Comparison of ENCODE assay signal across 8 mouse cellular contexts in genomic region chr17:68004581-68005330, GRCm38 (mm10). TPM values are rescaled to one million over a fixed set of nuclear protein-coding genes. Genes with fewer than 3 reads are reported as not detected.
DNase-seq lines count a peak whose midpoint lies in the region; ATAC-seq lines count a peak whose summit lies in the region.

No protein-coding gene starts in this region.

- H3K4me3 ChIP-seq in kidney, embryonic 15.5 days (replicated peaks), result peak overlapping the region; percentile 85
- H3K4me3 ChIP-seq in forebrain, embryonic 14.5 days (ENCODE audit: low read depth, low read length), result peak overlapping the region; percentile 67
- H3K4me3 ChIP-seq in liver, embryonic 13.5 days (replicated peaks), result peak overlapping the region; percentile 63

- H3K36me3 ChIP-seq in kidney, embryonic 15.5 days, result no peaks in the 10 kb centered on the region
- no peaks in the 10 kb centered on the region for H3K36me3 ChIP-seq in forebrain, embryonic 14.5 days (ENCODE audit: control insufficient read depth, insufficient read depth, low read length)
- H3K36me3 ChIP-seq in liver, embryonic 13.5 days, result no peaks in the 10 kb centered on the region

- no peak for DNase-seq in kidney, adult 9 months
- DNase-seq in forebrain, embryonic 14.5 days (ENCODE audit: low spot score), result peak; percentile 45
- no peak for DNase-seq in liver, embryonic 13.5 days
- peak; percentile 52 for DNase-seq in neural tube, embryonic 10.5 days (ENCODE audit: extremely low spot score, low spot score)
- no peak for DNase-seq in cerebellum, postnatal 4 days (ENCODE audit: low spot score in 2 of 2)
- no peak for DNase-seq in layer of hippocampus, adult 9-11 months
- no peak for DNase-seq in urinary bladder, postnatal 4 days (ENCODE audit: low spot score in 2 of 2)

- H3K4me2 ChIP-seq in kidney, embryonic 15.5 days, result peak overlapping the region; percentile 77
- H3K4me2 ChIP-seq in forebrain, embryonic 14.5 days (ENCODE audit: low read length), result peak overlapping the region; percentile 79
- H3K4me2 ChIP-seq in liver, embryonic 13.5 days, result peak overlapping the region; percentile 83

- peaks cover 34% of the 10 kb centered on the region for H3K4me1 ChIP-seq in kidney, embryonic 15.5 days
- H3K4me1 ChIP-seq in forebrain, embryonic 14.5 days (ENCODE audit: control insufficient read depth, insufficient read depth, low read length), result peaks cover 5% of the 10 kb centered on the region; the same call in 1 of the 2 replicates
- H3K4me1 ChIP-seq in liver, embryonic 13.5 days (replicated peaks), result peaks cover 17% of the 10 kb centered on the region

- under 1% methylated on average over 10 of the region's 10 CpGs for WGBS in kidney, embryonic 15.5 days
- WGBS in forebrain, embryonic 14.5 days, result 10% methylated on average over 10 of the region's 10 CpGs
- WGBS in liver, embryonic 13.5 days (ENCODE audit: insufficient replicate concordance), result 10% methylated on average over 10 of the region's 10 CpGs

- 0 out of 2 replicates have a peak, but pooled peaks cover under 1% of the 10 kb centered on the region for H3K9me3 ChIP-seq in kidney, embryonic 15.5 days (replicated peaks)
- H3K9me3 ChIP-seq in forebrain, embryonic 14.5 days (replicated peaks; ENCODE audit: control insufficient read depth, low read length), result no peaks in the 10 kb centered on the region
- H3K9me3 ChIP-seq in liver, embryonic 13.5 days (replicated peaks), result no peaks in the 10 kb centered on the region

- ATAC-seq in kidney, embryonic 15.5 days (replicated peaks; ENCODE audit: low FRiP score), result peak; percentile 61
- ATAC-seq in forebrain, embryonic 14.5 days, result peak; percentile 53
- peak; percentile 10 for ATAC-seq in liver, embryonic 13.5 days (ENCODE audit: low read depth)

- peak overlapping the region; percentile 95 for H3K27ac ChIP-seq in kidney, embryonic 15.5 days
- H3K27ac ChIP-seq in forebrain, embryonic 14.5 days (ENCODE audit: low read depth, low read length), result peak overlapping the region; percentile 58; the same call in 1 of the 2 replicates
- peak overlapping the region; percentile 47 for H3K27ac ChIP-seq in liver, embryonic 13.5 days

- no peaks in the 10 kb centered on the region for H3K27me3 ChIP-seq in kidney, embryonic 15.5 days
- no peaks in the 10 kb centered on the region for H3K27me3 ChIP-seq in forebrain, embryonic 14.5 days (replicated peaks; ENCODE audit: control insufficient read depth, insufficient read depth, low read length)
- H3K27me3 ChIP-seq in liver, embryonic 13.5 days, result peaks cover 14% of the 10 kb centered on the region; the same call in 1 of the 2 replicates

- peak overlapping the region; percentile 45 for H3K9ac ChIP-seq in kidney, embryonic 15.5 days
- H3K9ac ChIP-seq in forebrain, embryonic 14.5 days (ENCODE audit: low read length), result peak overlapping the region; percentile 68
- H3K9ac ChIP-seq in liver, embryonic 13.5 days, result no peak overlapping the region

RNA-seq across cellular contexts. Expression of gene Arhgap28, which starts 0.8 kb away (rescaled TPM):
- 22.1 and 26.0 TPM in 2 replicates for polyA plus RNA-seq in kidney, embryonic 15.5 days (2015; fragmentation: Nextera tagmentation; extraction: Ambion mirVana)
- 5.4 and 6.6 TPM in 2 replicates for polyA plus RNA-seq in forebrain, embryonic 14.5 days (2014; fragmentation: Nextera tagmentation; extraction: Ambion mirVana)
- 1.8 and 2.1 TPM in 2 replicates for polyA plus RNA-seq in liver, embryonic 13.5 days (2015; fragmentation: Nextera tagmentation; extraction: Ambion mirVana)

Comparison
In these comparisons a context has a peak if more than half of its experiments do, and no peak if none do; other contexts are left out.
1. ATAC-seq: peak in every context shown above with its lines; median percentile 61 in kidney, embryonic 15.5 days; 53 in forebrain, embryonic 14.5 days; 10 in liver, embryonic 13.5 days.
2. DNase-seq: peak in forebrain, embryonic 14.5 days (single experiment) and neural tube, embryonic 10.5 days (single experiment); none in kidney, adult 9 months (single experiment), liver, embryonic 13.5 days (single experiment), cerebellum, postnatal 4 days (0 of 2), layer of hippocampus, adult 9-11 months (single experiment) and urinary bladder, postnatal 4 days (0 of 2).
3. Peak in every context shown above with its lines, with median percentiles within 50 percentile points of each other: H3K27ac ChIP-seq, H3K4me2 ChIP-seq and H3K4me3 ChIP-seq.